ENCODE assay signal across 8 mouse cellular contexts in genomic region chr10:128805092-128806000, GRCm38 (mm10). TPM values are rescaled to one million over a fixed set of nuclear protein-coding genes. Genes with fewer than 3 reads are reported as not detected.
DNase-seq lines count a peak whose midpoint lies in the region; ATAC-seq lines count a peak whose summit lies in the region.

No protein-coding gene starts in this region.

- DNase-seq in Muller cell, postnatal 12 days (ENCODE audit: inconsistent ontology term), result peak; percentile 100
- peak; percentile 97 for DNase-seq in cerebellum, adult 9-11 months
- DNase-seq in frontal cortex, adult 2 months (ENCODE audit: extremely low spot score in 1 of 2, low spot score in 1 of 2), result peak; percentile 93 to 95
- DNase-seq in layer of hippocampus, postnatal 14 days (ENCODE audit: low spot score in 2 of 2), result peak; percentile 92 to 97
- peak; percentile 97 for DNase-seq in lung, postnatal 25 days (ENCODE audit: low spot score)
- peak; percentile 96 for DNase-seq in retina, embryonic 14.5 days (ENCODE audit: low spot score)
- DNase-seq in thymus, postnatal 4 days, result peak; percentile 96

- peak overlapping the region; percentile 79 for H3K4me3 ChIP-seq in hindbrain, embryonic 12.5 days

- H3K27ac ChIP-seq in hindbrain, embryonic 12.5 days, result peak overlapping the region; percentile 97

- under 1% methylated on average over 69 of the region's 70 CpGs for WGBS in hindbrain, embryonic 12.5 days

- H3K9ac ChIP-seq in hindbrain, embryonic 12.5 days, result peak overlapping the region; percentile 89

- no peaks in the 10 kb centered on the region for H3K27me3 ChIP-seq in hindbrain, embryonic 12.5 days

- H3K36me3 ChIP-seq in hindbrain, embryonic 12.5 days, result peaks cover 20% of the 10 kb centered on the region

- H3K4me1 ChIP-seq in hindbrain, embryonic 12.5 days, result peaks cover 51% of the 10 kb centered on the region

- H3K4me2 ChIP-seq in hindbrain, embryonic 12.5 days (replicated peaks), result peak overlapping the region; percentile 65

- ATAC-seq in hindbrain, embryonic 12.5 days (ENCODE audit: low FRiP score), result peak; percentile 92

- H3K9me3 ChIP-seq in hindbrain, embryonic 12.5 days (replicated peaks), result no peaks in the 10 kb centered on the region

RNA-seq across cellular contexts. Expression of gene Tmem198b, which starts 1.2 kb away (rescaled TPM):
- 21.8 and 22.3 TPM in 2 replicates for polyA plus RNA-seq in frontal cortex, adult 2 months (2012; rRNA removed)
- 20.5 and 21.4 TPM in 2 replicates for polyA plus RNA-seq in hindbrain, embryonic 12.5 days (2016; fragmentation: Nextera tagmentation; extraction: Ambion mirVana)
- 10 to 100 TPM; 12.6 to 13.1 TPM for total RNA-seq in layer of hippocampus, postnatal 14 days (2021)

RNA-seq across cellular contexts. Expression of gene Dnajc14, which starts 1.5 kb away (rescaled TPM):
- polyA plus RNA-seq in frontal cortex, adult 2 months (2012; rRNA removed), result 24.2 and 25.3 TPM in 2 replicates
- polyA plus RNA-seq in hindbrain, embryonic 12.5 days (2016; fragmentation: Nextera tagmentation; extraction: Ambion mirVana), result 61.1 and 64.1 TPM in 2 replicates
- total RNA-seq in layer of hippocampus, postnatal 14 days (2021), result 10 to 100 TPM; 63.7 to 67.1 TPM

RNA-seq across cellular contexts. Expression of gene Sarnp, which starts 11.8 kb away (rescaled TPM):
- 55.8 and 69.0 TPM in 2 replicates for polyA plus RNA-seq in frontal cortex, adult 2 months (2012; rRNA removed)
- 196 and 204 TPM in 2 replicates for polyA plus RNA-seq in hindbrain, embryonic 12.5 days (2016; fragmentation: Nextera tagmentation; extraction: Ambion mirVana)
- 10 to 100 TPM; 35.5 to 42.2 TPM for total RNA-seq in layer of hippocampus, postnatal 14 days (2021)

RNA-seq across cellular contexts. Expression of gene Mmp19, which starts 14.6 kb away (rescaled TPM):
- 2.4 and 3.4 TPM in 2 replicates for polyA plus RNA-seq in frontal cortex, adult 2 months (2012; rRNA removed)
- polyA plus RNA-seq in hindbrain, embryonic 12.5 days (2016; fragmentation: Nextera tagmentation; extraction: Ambion mirVana), result 0.27 and 0.63 TPM in 2 replicates
- total RNA-seq in layer of hippocampus, postnatal 14 days (2021), result 1 to 10 TPM in 1 of 2 experiments, under 1 TPM in 1; 0.83 to 1.2 TPM

RNA-seq across cellular contexts. Expression of gene Ormdl2, which starts 16.1 kb away (rescaled TPM):
- polyA plus RNA-seq in frontal cortex, adult 2 months (2012; rRNA removed), result 15.3 and 17.3 TPM in 2 replicates
- 26.3 and 41.4 TPM in 2 replicates for polyA plus RNA-seq in hindbrain, embryonic 12.5 days (2016; fragmentation: Nextera tagmentation; extraction: Ambion mirVana)
- 10 to 100 TPM in 1 of 2 experiments, 1 to 10 TPM in 1; 7.4 to 10.4 TPM for total RNA-seq in layer of hippocampus, postnatal 14 days (2021)

Comparison
In these comparisons a context has a peak if more than half of its experiments do, and no peak if none do; other contexts are left out.
1. Peak in every context shown above with its lines: DNase-seq, ATAC-seq, H3K4me3 ChIP-seq and H3K27ac ChIP-seq.